In the genomic region with DNA sequence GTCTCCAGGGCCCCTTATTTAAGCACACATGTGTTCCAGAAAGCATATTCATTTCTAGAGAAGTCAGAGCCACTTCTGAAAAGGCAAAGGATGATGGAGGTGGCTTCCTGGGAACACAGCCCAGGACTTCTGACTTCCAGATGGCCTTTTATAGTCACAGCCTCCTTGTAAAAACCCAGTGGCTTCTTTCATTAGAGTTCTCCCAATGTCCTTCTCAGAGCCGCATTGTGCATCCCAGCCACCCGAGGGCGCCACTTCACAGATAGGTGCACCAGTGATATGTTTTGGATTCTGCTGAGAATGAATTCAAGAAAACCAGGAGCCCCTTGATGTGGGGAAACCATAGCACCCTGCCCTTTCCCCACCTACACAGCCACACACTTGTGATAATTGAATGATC, we compare ENCODE assay signal across 8 mouse cellular contexts.
DNase-seq lines count a peak whose midpoint lies in the region; ATAC-seq and TF ChIP-seq lines count a peak whose summit lies in the region.

No protein-coding gene starts in this region.

- no peaks in the 10 kb centered on the region for H3K27me3 ChIP-seq in kidney, embryonic 15.5 days
- no peaks in the 10 kb centered on the region for H3K27me3 ChIP-seq in E14TG2a.4 (ENCODE audit: insufficient read depth, low read length)
- H3K27me3 ChIP-seq in limb, embryonic 10.5 days (ENCODE audit: low read depth, poor library complexity, severe bottlenecking), result peaks cover 14% of the 10 kb centered on the region
- peaks cover 62% of the 10 kb centered on the region for H3K27me3 ChIP-seq in forebrain, embryonic 12.5 days

- no peak overlapping the region for H3K4me2 ChIP-seq in kidney, embryonic 15.5 days
- no peak overlapping the region for H3K4me2 ChIP-seq in forebrain, embryonic 12.5 days

- peaks cover 6% of the 10 kb centered on the region; the same call in 1 of the 2 replicates for H3K36me3 ChIP-seq in kidney, embryonic 15.5 days
- peaks cover 4% of the 10 kb centered on the region; the same call in 1 of the 2 replicates for H3K36me3 ChIP-seq in E14TG2a.4 (ENCODE audit: insufficient read depth, low read length)
- 0 out of 2 replicates have a peak, but pooled peaks cover 3% of the 10 kb centered on the region for H3K36me3 ChIP-seq in limb, embryonic 10.5 days
- no peaks in the 10 kb centered on the region for H3K36me3 ChIP-seq in forebrain, embryonic 12.5 days (replicated peaks)

- no peaks in the 10 kb centered on the region for H3K4me1 ChIP-seq in kidney, embryonic 15.5 days
- H3K4me1 ChIP-seq in E14TG2a.4 (replicated peaks; ENCODE audit: low read depth, low read length), result peaks cover 72% of the 10 kb centered on the region
- H3K4me1 ChIP-seq in limb, embryonic 10.5 days, result peaks cover 35% of the 10 kb centered on the region
- H3K4me1 ChIP-seq in forebrain, embryonic 12.5 days, result peaks cover 20% of the 10 kb centered on the region

- H3K9ac ChIP-seq in kidney, embryonic 15.5 days, result no peak overlapping the region
- no peak overlapping the region for H3K9ac ChIP-seq in forebrain, embryonic 12.5 days

- DNase-seq in kidney, adult 11 months, result peak; percentile 32
- DNase-seq in adrenal gland, adult 2 months, result peak; percentile 20
- peak; percentile 58 for DNase-seq in embryo, embryonic 9.5 days (ENCODE audit: extremely low spot score)
- DNase-seq in limb, embryonic 10.5 days (ENCODE audit: low spot score), result peak; percentile 71
- DNase-seq in right cerebral cortex, postnatal 14 days, result peak; percentile 53

- 24% methylated on average over 3 of the region's 3 CpGs for WGBS in kidney, embryonic 15.5 days
- 14% methylated on average over 3 of the region's 3 CpGs for WGBS in limb, embryonic 10.5 days
- WGBS in forebrain, embryonic 12.5 days, result 24% methylated on average over 3 of the region's 3 CpGs

- ATAC-seq in kidney, embryonic 15.5 days (replicated peaks; ENCODE audit: low FRiP score), result no peak
- ATAC-seq in forebrain, embryonic 12.5 days (ENCODE audit: low FRiP score), result no peak

- no peak overlapping the region for H3K27ac ChIP-seq in kidney, embryonic 15.5 days
- 0 out of 2 replicates have a peak overlapping the region, but pooled peaks have one; percentile 10 for H3K27ac ChIP-seq in limb, embryonic 10.5 days
- no peak overlapping the region for H3K27ac ChIP-seq in forebrain, embryonic 12.5 days

- no peak overlapping the region for H3K4me3 ChIP-seq in kidney, embryonic 15.5 days (replicated peaks)
- H3K4me3 ChIP-seq in E14TG2a.4 (replicated peaks; ENCODE audit: low read length), result no peak overlapping the region
- H3K4me3 ChIP-seq in limb, embryonic 10.5 days, result no peak overlapping the region
- H3K4me3 ChIP-seq in forebrain, embryonic 12.5 days (replicated peaks), result no peak overlapping the region

- TF ChIP-seq CTCF in E14TG2a.4 (conservative IDR thresholded peaks at IDR 0.05; ENCODE audit: low read length), result peak; percentile 73

- H3K9me3 ChIP-seq in kidney, embryonic 15.5 days (replicated peaks), result no peaks in the 10 kb centered on the region
- no peaks in the 10 kb centered on the region for H3K9me3 ChIP-seq in E14TG2a.4 (ENCODE audit: low read length)
- no peaks in the 10 kb centered on the region for H3K9me3 ChIP-seq in limb, embryonic 10.5 days (replicated peaks)
- H3K9me3 ChIP-seq in forebrain, embryonic 12.5 days, result no peaks in the 10 kb centered on the region

Comparison
In these comparisons a context has a peak if more than half of its experiments do, and no peak if none do; other contexts are left out.
1. DNase-seq: peak in every context shown above with its lines; median percentile 71 in limb, embryonic 10.5 days; 58 in embryo, embryonic 9.5 days; 53 in right cerebral cortex, postnatal 14 days; 32 in kidney, adult 11 months; 20 in adrenal gland, adult 2 months.